Mouse (Mus musculus) naive thymus-derived CD4-positive, alpha-beta T cell, adult 2 months (primary cell): ENCODE measurements at regions not wholly inside any gene's neighbourhood (a gene's known extent, or its start where the extent isn't known, plus 50 kb on each side); places are given as distances from the start of the nearest gene placed in this dataset.

Experiments
- DNase-seq: peaks from one replicate; pipeline ENCODE4 v3.0.0-alpha.2; 2011; ENCODE audit warnings: low read depth

- DNase-seq, result no peak
Observed at GRCm38 (mm10) chr12:35863141-35863540, 62.3 kb upstream of the Agr3 start.

- DNase-seq, result no peak
Observed at GRCm38 (mm10) chr12:35853159-35853558, 72.3 kb upstream of the Agr3 start.

GRCm38 (mm10) chr12:35846905-35847610, 78.4 kb upstream of the Agr3 start:
- no peak for DNase-seq

- no peak for DNase-seq
Observed at GRCm38 (mm10) chr12:35836946-35837345, 88.5 kb upstream of the Agr3 start.

GRCm38 (mm10) chr12:35833285-35833684, 92.1 kb upstream of the Agr3 start:
- DNase-seq, result no peak

GRCm38 (mm10) chr12:35831922-35832512, 93.4 kb upstream of the Agr3 start:
- DNase-seq, result no peak

- peak; percentile 62 for DNase-seq
Observed at GRCm38 (mm10) chr12:35831268-35831667, 94.2 kb upstream of the Agr3 start.

- no peak for DNase-seq
Observed at GRCm38 (mm10) chr12:35827797-35828196, 97.6 kb upstream of the Agr3 start.

GRCm38 (mm10) chr12:35826990-35827389, 98.4 kb upstream of the Agr3 start:
- DNase-seq, result no peak

GRCm38 (mm10) chr12:35824587-35824987, 100.8 kb upstream of the Agr3 start:
- no peak for DNase-seq

- peak; percentile 69 for DNase-seq
Observed at GRCm38 (mm10) chr12:35799261-35799660, 126.2 kb upstream of the Agr3 start.

GRCm38 (mm10) chr12:35775396-35775795, 150.0 kb upstream of the Agr3 start:
- DNase-seq, result no peak

- DNase-seq, result peak; percentile 36
Observed at GRCm38 (mm10) chr12:35770387-35771024, 154.9 kb upstream of the Agr3 start.

GRCm38 (mm10) chr12:35758916-35759315, 166.5 kb upstream of the Agr3 start:
- DNase-seq, result no peak

- peak; percentile 4 for DNase-seq
Observed at GRCm38 (mm10) chr12:35755159-35755558, 170.3 kb upstream of the Agr3 start.

GRCm38 (mm10) chr12:35747997-35748396, 177.4 kb upstream of the Agr3 start:
- DNase-seq, result no peak

GRCm38 (mm10) chr12:35746691-35747299, 178.6 kb upstream of the Agr3 start:
- no peak for DNase-seq

- DNase-seq, result no peak
Observed at GRCm38 (mm10) chr12:35742729-35743128, 182.7 kb upstream of the Agr3 start.

- no peak for DNase-seq
Observed at GRCm38 (mm10) chr12:35736427-35736826, 189.0 kb upstream of the Agr3 start.

GRCm38 (mm10) chr12:35735002-35735401, 190.4 kb upstream of the Agr3 start:
- DNase-seq, result no peak

- no peak for DNase-seq
Observed at GRCm38 (mm10) chr12:35734371-35734770, 191.0 kb upstream of the Agr3 start.

- DNase-seq, result no peak
Observed at GRCm38 (mm10) chr12:35733580-35733979, 191.8 kb upstream of the Agr3 start.

- no peak for DNase-seq
Observed at GRCm38 (mm10) chr12:35725910-35726309, 191.1 kb upstream of the Ahr start.
